26 mouse cellular contexts compared by ENCODE assay signal in the genomic region with DNA sequence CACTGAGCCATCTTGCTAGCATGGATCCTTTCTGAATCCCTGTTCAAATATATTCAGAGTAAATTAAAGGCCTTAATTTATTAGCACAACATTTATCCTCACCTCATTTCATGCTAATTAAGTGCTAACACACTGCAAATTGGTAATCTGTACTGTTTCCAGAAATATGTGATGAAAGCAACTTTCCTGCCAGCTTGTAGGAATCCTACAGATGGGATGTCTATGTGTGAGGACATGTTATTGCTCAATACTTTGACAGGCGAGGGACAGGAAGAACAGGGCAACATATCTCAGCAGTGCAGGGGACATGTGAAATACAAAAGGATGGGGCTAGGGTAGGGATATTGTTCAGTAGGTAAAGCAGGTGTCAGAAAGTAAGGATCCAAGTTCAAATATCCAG. TPM values are rescaled to one million over a fixed set of nuclear protein-coding genes. Genes with fewer than 3 reads are reported as not detected.
A peak's percentile ranks its signal among the peaks of the same experiment; 100 is the strongest.
DNase-seq lines count a peak whose midpoint lies in the region; ATAC-seq and TF ChIP-seq lines count a peak whose summit lies in the region.
"Had no signal": no experiment of that assay in that cellular context is flagged by ENCODE, and none has a peak within 500 bp of the region (broad histone marks: within the 10 kb centered on the region; RNA-seq: fewer than 3 reads in every experiment).

No protein-coding gene starts in this region.

- no peak overlapping the region for H3K4me2 ChIP-seq in midbrain, postnatal 0 days (ENCODE audit: low read depth, low read length, poor library complexity, severe bottlenecking)
- no peak overlapping the region for H3K4me2 ChIP-seq in midbrain, embryonic 11.5 days
- H3K4me2 ChIP-seq: hindbrain, embryonic 14.5 days; intestine, embryonic 15.5 days; limb, embryonic 13.5 days; liver, embryonic 12.5 days; neural tube, embryonic 13.5 days had no signal

- peak; percentile 12 for DNase-seq in layer of hippocampus, adult 11-12 months (ENCODE audit: low spot score)
- no peak for DNase-seq in layer of hippocampus, postnatal 25 days (ENCODE audit: extremely low spot score in 1 of 2, low spot score in 1 of 2)
- no peak for DNase-seq in midbrain, postnatal 0 days (ENCODE audit: low spot score)
- no peak for DNase-seq in midbrain, embryonic 11.5 days (ENCODE audit: low spot score, missing footprints)
- peak; percentile 21 to 68 for DNase-seq in layer of hippocampus, adult 18-20 months (ENCODE audit: low spot score in 2 of 2)
- DNase-seq in layer of hippocampus, postnatal 36 days = peak; percentile 3 to 14
- no peak for DNase-seq in left cerebral cortex, postnatal 14 days (ENCODE audit: low spot score in 2 of 2)
- no peak for DNase-seq in spleen, postnatal 36 days (ENCODE audit: low spot score in 2 of 2)
- DNase-seq: adrenal gland, adult 8-10 months; cerebellum, postnatal 10 days; gastrocnemius, postnatal 36 days; heart, adult 2 months; kidney, adult 8-10 months; kidney, postnatal 10 days; lung, postnatal 10 days; midbrain, embryonic 14.5 days; retina, postnatal 1 day; right cerebral cortex, postnatal 25 days; spleen, adult 18-20 months had no signal

- H3K9me3 ChIP-seq in midbrain, postnatal 0 days (ENCODE audit: low read length) = no peaks in the 10 kb centered on the region
- H3K9me3 ChIP-seq in midbrain, embryonic 11.5 days (ENCODE audit: control insufficient read depth, low read length) = no peaks in the 10 kb centered on the region
- H3K9me3 ChIP-seq: embryonic facial prominence, embryonic 10.5 days; intestine, embryonic 15.5 days; limb, embryonic 13.5 days; liver, embryonic 12.5 days; neural tube, embryonic 13.5 days had no signal

- H3K36me3 ChIP-seq in midbrain, postnatal 0 days (ENCODE audit: insufficient read depth, low read length) = no peaks in the 10 kb centered on the region
- no peaks in the 10 kb centered on the region for H3K36me3 ChIP-seq in midbrain, embryonic 11.5 days (ENCODE audit: control insufficient read depth, insufficient read depth, low read length)
- H3K36me3 ChIP-seq: embryonic facial prominence, embryonic 10.5 days; intestine, embryonic 15.5 days; limb, embryonic 13.5 days; liver, embryonic 12.5 days; neural tube, embryonic 13.5 days had no signal

- no peak overlapping the region for H3K27ac ChIP-seq in midbrain, postnatal 0 days (ENCODE audit: low read depth, low read length)
- H3K27ac ChIP-seq in midbrain, embryonic 11.5 days (ENCODE audit: low read depth, low read length) = no peak overlapping the region
- H3K27ac ChIP-seq: embryonic facial prominence, embryonic 10.5 days; heart, adult 2 months; hindbrain, embryonic 14.5 days; intestine, embryonic 15.5 days; limb, embryonic 13.5 days; liver, embryonic 12.5 days; neural tube, embryonic 13.5 days had no signal

- TF ChIP-seq CTCF in midbrain, postnatal 0 days (IDR thresholded peaks at IDR 0.05) = no peak

- 0 out of 2 replicates have a peak, but pooled peaks have one; percentile 41 for ATAC-seq in midbrain, postnatal 0 days (ENCODE audit: low FRiP score)
- ATAC-seq in midbrain, embryonic 11.5 days (ENCODE audit: low FRiP score) = no peak
- ATAC-seq: intestine, embryonic 15.5 days; liver, embryonic 12.5 days had no signal

- no peaks in the 10 kb centered on the region for H3K4me1 ChIP-seq in midbrain, postnatal 0 days (ENCODE audit: insufficient read depth, low read length)
- H3K4me1 ChIP-seq in midbrain, embryonic 11.5 days (ENCODE audit: control insufficient read depth, insufficient read depth, low read length) = no peaks in the 10 kb centered on the region
- H3K4me1 ChIP-seq: embryonic facial prominence, embryonic 10.5 days; intestine, embryonic 15.5 days; limb, embryonic 13.5 days; liver, embryonic 12.5 days; neural tube, embryonic 13.5 days had no signal

- no peaks in the 10 kb centered on the region for H3K27me3 ChIP-seq in midbrain, postnatal 0 days (ENCODE audit: insufficient read depth, low read length)
- H3K27me3 ChIP-seq in midbrain, embryonic 11.5 days (ENCODE audit: control insufficient read depth, insufficient read depth, low read length) = no peaks in the 10 kb centered on the region
- H3K27me3 ChIP-seq: intestine, embryonic 15.5 days; limb, embryonic 13.5 days; liver, embryonic 12.5 days; neural tube, embryonic 13.5 days had no signal

- intact Hi-C loops in left cerebral cortex, postnatal 14 days (cut with DNase I) = no loop called here

- 78% methylated on average over 1 of the region's 1 CpGs for WGBS in midbrain, postnatal 0 days
- WGBS in midbrain, embryonic 11.5 days = 85% methylated on average over 1 of the region's 1 CpGs

- H3K4me3 ChIP-seq in midbrain, postnatal 0 days (ENCODE audit: low read depth, low read length) = no peak overlapping the region
- no peak overlapping the region for H3K4me3 ChIP-seq in midbrain, embryonic 11.5 days (ENCODE audit: low read depth, low read length)
- H3K4me3 ChIP-seq: embryonic facial prominence, embryonic 10.5 days; heart, adult 2 months; intestine, embryonic 15.5 days; limb, embryonic 13.5 days; liver, embryonic 12.5 days; myocyte; neural tube, embryonic 13.5 days had no signal

- no peak overlapping the region for H3K9ac ChIP-seq in midbrain, postnatal 0 days (replicated peaks; ENCODE audit: low read length, poor library complexity, severe bottlenecking)
- no peak overlapping the region for H3K9ac ChIP-seq in midbrain, embryonic 11.5 days (ENCODE audit: low read length)
- H3K9ac ChIP-seq: hindbrain, embryonic 14.5 days; intestine, embryonic 15.5 days; limb, embryonic 13.5 days; liver, embryonic 12.5 days; neural tube, embryonic 13.5 days had no signal

RNA-seq across cellular contexts. Expression of gene Tigd2, which starts 53.0 kb away (rescaled TPM):
- total RNA-seq in layer of hippocampus, postnatal 25 days (2021) = 10 to 100 TPM; 16.1 to 16.3 TPM
- 10.0 and 15.3 TPM in 2 replicates for total RNA-seq in midbrain, postnatal 0 days (2014; rRNA removed)
- 13.2 and 13.7 TPM in 2 replicates for polyA plus RNA-seq in midbrain, postnatal 0 days (2015; fragmentation: Nextera tagmentation; extraction: Ambion mirVana)
- 11.9 and 14.2 TPM in 2 replicates for polyA plus RNA-seq in midbrain, embryonic 11.5 days (2014; fragmentation: Nextera tagmentation; extraction: Ambion mirVana)
- 10 to 100 TPM; 16.3 TPM for total RNA-seq in layer of hippocampus, adult 18-20 months (2021)
- 10 to 100 TPM; 15.9 to 16.1 TPM for total RNA-seq in layer of hippocampus, postnatal 36 days (2021)
- 10 to 100 TPM; 10.6 to 12.0 TPM for total RNA-seq in left cerebral cortex, postnatal 14 days (2021)

Comparison
In these comparisons a context has a peak if more than half of its experiments do, and no peak if none do; other contexts are left out.
1. DNase-seq: peak in layer of hippocampus, adult 11-12 months (single experiment), layer of hippocampus, adult 18-20 months (2 of 2) and layer of hippocampus, postnatal 36 days (2 of 2); none in layer of hippocampus, postnatal 25 days (0 of 2), midbrain, postnatal 0 days (single experiment), midbrain, embryonic 11.5 days (single experiment), left cerebral cortex, postnatal 14 days (0 of 2) and spleen, postnatal 36 days (0 of 2).